Mouse (Mus musculus): ENCODE measurements around the gene Hist1h2bk. TPM values are rescaled to one million over a fixed set of nuclear protein-coding genes. Genes with fewer than 3 reads are reported as not detected.

Hist1h2bk gene
- polyA plus RNA-seq, 1 experiment from 2014 or later: 4.0 TPM

Small RNA genes lying within 50 kb of the gene (microRNA-seq; reads per million reads assigned to microRNA genes)
- gene Gm26300: not detected
- not detected for gene Gm44390
- gene Gm44486: not detected

Other genes with a start within 250 kb of the Hist1h2bk start
- 8.5 TPM in 1 of 2 replicates, not detected in the other for gene Hist1h2an, start 248.7 kb upstream of the Hist1h2bk start, polyA plus RNA-seq (2015; fragmentation: Nextera tagmentation; extraction: Ambion mirVana)
- gene Hist1h2bp, start 248.4 kb upstream of the Hist1h2bk start, polyA plus RNA-seq (2015; fragmentation: Nextera tagmentation; extraction: Ambion mirVana): 0.66 and 1.7 TPM in 2 replicates
- 11.1 and 13.1 TPM in 2 replicates for gene Hist1h2bq, start 225.7 kb upstream of the Hist1h2bk start, polyA plus RNA-seq (2015; fragmentation: Nextera tagmentation; extraction: Ambion mirVana)
- not detected in 2 replicates for gene Hist1h2ao, start 225.4 kb upstream of the Hist1h2bk start, polyA plus RNA-seq (2015; fragmentation: Nextera tagmentation; extraction: Ambion mirVana)
- not detected in 2 replicates for gene Hist1h4m, start 224.1 kb upstream of the Hist1h2bk start, polyA plus RNA-seq (2015; fragmentation: Nextera tagmentation; extraction: Ambion mirVana)
- 11.0 and 11.2 TPM in 2 replicates for gene Hist1h4n, start 203.7 kb upstream of the Hist1h2bk start, polyA plus RNA-seq (2015; fragmentation: Nextera tagmentation; extraction: Ambion mirVana)
- gene Hist1h2ap, start 202.4 kb upstream of the Hist1h2bk start, polyA plus RNA-seq (2015; fragmentation: Nextera tagmentation; extraction: Ambion mirVana): 1,729 and 1,932 TPM in 2 replicates
- 11.3 and 12.2 TPM in 2 replicates for gene Hist1h2br, start 202.1 kb upstream of the Hist1h2bk start, polyA plus RNA-seq (2015; fragmentation: Nextera tagmentation; extraction: Ambion mirVana)
- gene Zfp184, start 90.8 kb upstream of the Hist1h2bk start, polyA plus RNA-seq (2015; fragmentation: Nextera tagmentation; extraction: Ambion mirVana): 20.5 and 22.3 TPM in 2 replicates
- gene Pom121l2, start 54.7 kb upstream of the Hist1h2bk start, polyA plus RNA-seq (2015; fragmentation: Nextera tagmentation; extraction: Ambion mirVana): not detected in 2 replicates
- not detected in 2 replicates for gene Prss16, start 26.1 kb upstream of the Hist1h2bk start, polyA plus RNA-seq (2015; fragmentation: Nextera tagmentation; extraction: Ambion mirVana)
- gene Hist1h2ah, start 302 bp upstream of the Hist1h2bk start, polyA plus RNA-seq (2015; fragmentation: Nextera tagmentation; extraction: Ambion mirVana): 6.2 TPM in 1 of 2 replicates, not detected in the other
- gene Hist1h4i, start 5.5 kb downstream of the Hist1h2bk start, polyA plus RNA-seq (2015; fragmentation: Nextera tagmentation; extraction: Ambion mirVana): 18.1 and 20.1 TPM in 2 replicates
- 17.7 and 21.2 TPM in 2 replicates for gene Hist1h2ag, start 7.1 kb downstream of the Hist1h2bk start, polyA plus RNA-seq (2015; fragmentation: Nextera tagmentation; extraction: Ambion mirVana)
- 7.6 and 8.3 TPM in 2 replicates for gene Hist1h2bj, start 7.3 kb downstream of the Hist1h2bk start, polyA plus RNA-seq (2015; fragmentation: Nextera tagmentation; extraction: Ambion mirVana)
- gene Vmn1r188, start 48.6 kb downstream of the Hist1h2bk start, polyA plus RNA-seq (2015; fragmentation: Nextera tagmentation; extraction: Ambion mirVana): not detected in 2 replicates
- not detected in 2 replicates for gene Vmn1r189, start 70.0 kb downstream of the Hist1h2bk start, polyA plus RNA-seq (2015; fragmentation: Nextera tagmentation; extraction: Ambion mirVana)
- gene Vmn1r191, start 148.1 kb downstream of the Hist1h2bk start, polyA plus RNA-seq (2015; fragmentation: Nextera tagmentation; extraction: Ambion mirVana): not detected in 2 replicates
- gene Vmn1r192, start 155.3 kb downstream of the Hist1h2bk start, polyA plus RNA-seq (2015; fragmentation: Nextera tagmentation; extraction: Ambion mirVana): not detected in 2 replicates
- not detected in 2 replicates for gene Vmn1r193, start 187.3 kb downstream of the Hist1h2bk start, polyA plus RNA-seq (2015; fragmentation: Nextera tagmentation; extraction: Ambion mirVana)
- not detected in 2 replicates for gene Vmn1r194, start 208.3 kb downstream of the Hist1h2bk start, polyA plus RNA-seq (2015; fragmentation: Nextera tagmentation; extraction: Ambion mirVana)
- gene Vmn1r195, start 234.7 kb downstream of the Hist1h2bk start, polyA plus RNA-seq (2015; fragmentation: Nextera tagmentation; extraction: Ambion mirVana): not detected in 2 replicates

Measured in midbrain, embryonic 13.5 days (tissue).